Mouse (Mus musculus): ENCODE data around the gene Rtkn2. TPM values are rescaled to one million over a fixed set of nuclear protein-coding genes. Genes with fewer than 3 reads are reported as not detected.
A peak's percentile ranks its signal among the peaks of the same experiment; 100 is the strongest.

Rtkn2 gene
- polyA plus RNA-seq, 1 experiment from 2014 or later, result 11.2 TPM

- H3K9me3 ChIP-seq (replicated peaks; ENCODE audit: control insufficient read depth, low read length), result no peaks in the 10 kb centered on the region
- H3K27me3 ChIP-seq (replicated peaks; ENCODE audit: control insufficient read depth, insufficient read depth, low read length), result no peaks in the 10 kb centered on the region
- no peak for DNase-seq (ENCODE audit: low spot score)
- H3K4me1 ChIP-seq (ENCODE audit: control insufficient read depth, insufficient read depth, low read length), result no peaks in the 10 kb centered on the region
- H3K4me3 ChIP-seq (ENCODE audit: low read depth, low read length), result no peak overlapping the region
- H3K9ac ChIP-seq (ENCODE audit: low read length), result no peak overlapping the region
- no peaks in the 10 kb centered on the region for H3K36me3 ChIP-seq (ENCODE audit: control insufficient read depth, insufficient read depth, low read length)
- ATAC-seq, result no peak
- WGBS, result 93% methylated on average over 4 of the region's 4 CpGs
- no peak overlapping the region for H3K4me2 ChIP-seq (ENCODE audit: low read length)
- H3K27ac ChIP-seq (ENCODE audit: low read depth, low read length), result no peak overlapping the region
These were observed 93.3 kb downstream of the Rtkn2 start for GRCm38 (mm10) chr10:68072626-68073025.

GRCm38 (mm10) chr10:68074291-68074690 is 94.9 kb downstream of the Rtkn2 start:
- ATAC-seq, result no peak
- DNase-seq (ENCODE audit: low spot score), result no peak
- no peak overlapping the region for H3K27ac ChIP-seq (ENCODE audit: low read depth, low read length)

GRCm38 (mm10) chr10:68075181-68075580 is 95.8 kb downstream of the Rtkn2 start:
- no peaks in the 10 kb centered on the region for H3K4me1 ChIP-seq (ENCODE audit: control insufficient read depth, insufficient read depth, low read length)
- no peaks in the 10 kb centered on the region for H3K27me3 ChIP-seq (replicated peaks; ENCODE audit: control insufficient read depth, insufficient read depth, low read length)
- H3K4me3 ChIP-seq (ENCODE audit: low read depth, low read length), result no peak overlapping the region
- WGBS, result 94% methylated on average over 5 of the region's 5 CpGs
- ATAC-seq (no peak), DNase-seq (ENCODE audit: low spot score) (no peak)
- H3K4me2 ChIP-seq (ENCODE audit: low read length), result no peak overlapping the region
- no peak overlapping the region for H3K27ac ChIP-seq (ENCODE audit: low read depth, low read length)
- H3K9ac ChIP-seq (ENCODE audit: low read length), result no peak overlapping the region
- no peaks in the 10 kb centered on the region for H3K36me3 ChIP-seq (ENCODE audit: control insufficient read depth, insufficient read depth, low read length)
- no peaks in the 10 kb centered on the region for H3K9me3 ChIP-seq (replicated peaks; ENCODE audit: control insufficient read depth, low read length)

More at GRCm38 (mm10) chr10:68074291-68074690, 94.9 kb downstream of the Rtkn2 start:
- no peak overlapping the region for H3K4me3 ChIP-seq (ENCODE audit: low read depth, low read length)
- H3K9ac ChIP-seq (ENCODE audit: low read length), result no peak overlapping the region
- no peaks in the 10 kb centered on the region for H3K36me3 ChIP-seq (ENCODE audit: control insufficient read depth, insufficient read depth, low read length)
- WGBS, result 92% methylated on average over 12 of the region's 12 CpGs
- no peaks in the 10 kb centered on the region for H3K9me3 ChIP-seq (replicated peaks; ENCODE audit: control insufficient read depth, low read length)
- H3K4me1 ChIP-seq (ENCODE audit: control insufficient read depth, insufficient read depth, low read length), result no peaks in the 10 kb centered on the region
- H3K27me3 ChIP-seq (replicated peaks; ENCODE audit: control insufficient read depth, insufficient read depth, low read length), result no peaks in the 10 kb centered on the region
- no peak overlapping the region for H3K4me2 ChIP-seq (ENCODE audit: low read length)

GRCm38 (mm10) chr10:68078708-68079107 is 99.3 kb downstream of the Rtkn2 start:
- no peaks in the 10 kb centered on the region for H3K27me3 ChIP-seq (replicated peaks; ENCODE audit: control insufficient read depth, insufficient read depth, low read length)
- no peak overlapping the region for H3K9ac ChIP-seq (ENCODE audit: low read length)
- H3K4me1 ChIP-seq (ENCODE audit: control insufficient read depth, insufficient read depth, low read length), result no peaks in the 10 kb centered on the region
- H3K27ac ChIP-seq (ENCODE audit: low read depth, low read length), result no peak overlapping the region
- 99% methylated on average over 3 of the region's 3 CpGs for WGBS
- no peak for ATAC-seq
- no peaks in the 10 kb centered on the region for H3K36me3 ChIP-seq (ENCODE audit: control insufficient read depth, insufficient read depth, low read length)
- H3K4me2 ChIP-seq (ENCODE audit: low read length), result no peak overlapping the region
- H3K4me3 ChIP-seq (ENCODE audit: low read depth, low read length), result no peak overlapping the region
- DNase-seq (ENCODE audit: low spot score), result no peak
- no peaks in the 10 kb centered on the region for H3K9me3 ChIP-seq (replicated peaks; ENCODE audit: control insufficient read depth, low read length)

GRCm38 (mm10) chr10:68079910-68080670 is 100.7 kb downstream of the Rtkn2 start:
- no peaks in the 10 kb centered on the region for H3K4me1 ChIP-seq (ENCODE audit: control insufficient read depth, insufficient read depth, low read length)
- ATAC-seq, result no peak
- H3K27me3 ChIP-seq (replicated peaks; ENCODE audit: control insufficient read depth, insufficient read depth, low read length), result no peaks in the 10 kb centered on the region
- H3K27ac ChIP-seq (ENCODE audit: low read depth, low read length), result no peak overlapping the region
- WGBS, result 89% methylated on average over 10 of the region's 10 CpGs
- no peak overlapping the region for H3K4me2 ChIP-seq (ENCODE audit: low read length)
- DNase-seq (ENCODE audit: low spot score), result no peak
- H3K36me3 ChIP-seq (ENCODE audit: control insufficient read depth, insufficient read depth, low read length), result no peaks in the 10 kb centered on the region
- H3K9me3 ChIP-seq (replicated peaks; ENCODE audit: control insufficient read depth, low read length), result no peaks in the 10 kb centered on the region
- no peak overlapping the region for H3K4me3 ChIP-seq (ENCODE audit: low read depth, low read length)
- H3K9ac ChIP-seq (ENCODE audit: low read length), result no peak overlapping the region

GRCm38 (mm10) chr10:68081712-68082111 is 102.3 kb downstream of the Rtkn2 start:
- H3K36me3 ChIP-seq (ENCODE audit: control insufficient read depth, insufficient read depth, low read length), result no peaks in the 10 kb centered on the region
- H3K4me2 ChIP-seq (ENCODE audit: low read length), result no peak overlapping the region
- H3K4me3 ChIP-seq (ENCODE audit: low read depth, low read length), result no peak overlapping the region
- no peaks in the 10 kb centered on the region for H3K4me1 ChIP-seq (ENCODE audit: control insufficient read depth, insufficient read depth, low read length)
- 75% methylated on average over 6 of the region's 6 CpGs for WGBS
- ATAC-seq, result no peak
- peak; percentile 16 for DNase-seq (ENCODE audit: low spot score)
- no peak overlapping the region for H3K9ac ChIP-seq (ENCODE audit: low read length)
- H3K9me3 ChIP-seq (replicated peaks; ENCODE audit: control insufficient read depth, low read length), result no peaks in the 10 kb centered on the region
- no peak overlapping the region for H3K27ac ChIP-seq (ENCODE audit: low read depth, low read length)
- H3K27me3 ChIP-seq (replicated peaks; ENCODE audit: control insufficient read depth, insufficient read depth, low read length), result no peaks in the 10 kb centered on the region

GRCm38 (mm10) chr10:68085574-68085973 is 106.2 kb downstream of the Rtkn2 start:
- Histone ChIP-seq H3K36me3 (ENCODE audit: control insufficient read depth, insufficient read depth, low read length) (no peaks in the 10 kb centered on the region), H3K4me2 (ENCODE audit: low read length) (no peak overlapping the region), H3K9me3 (replicated peaks; ENCODE audit: control insufficient read depth, low read length) (no peaks in the 10 kb centered on the region), H3K27ac (ENCODE audit: low read depth, low read length) (no peak overlapping the region), H3K4me3 (ENCODE audit: low read depth, low read length) (no peak overlapping the region), H3K4me1 (ENCODE audit: control insufficient read depth, insufficient read depth, low read length) (no peaks in the 10 kb centered on the region), H3K27me3 (replicated peaks; ENCODE audit: control insufficient read depth, insufficient read depth, low read length) (no peaks in the 10 kb centered on the region), H3K9ac (ENCODE audit: low read length) (no peak overlapping the region)
- ATAC-seq (no peak), DNase-seq (ENCODE audit: low spot score) (no peak)
- 80% methylated on average over 4 of the region's 4 CpGs for WGBS

GRCm38 (mm10) chr10:68086973-68087372 is 107.6 kb downstream of the Rtkn2 start:
- Histone ChIP-seq H3K4me3 (ENCODE audit: low read depth, low read length) (no peak overlapping the region), H3K4me2 (ENCODE audit: low read length) (no peak overlapping the region), H3K27ac (ENCODE audit: low read depth, low read length) (no peak overlapping the region), H3K36me3 (ENCODE audit: control insufficient read depth, insufficient read depth, low read length) (no peaks in the 10 kb centered on the region), H3K9ac (ENCODE audit: low read length) (no peak overlapping the region), H3K27me3 (replicated peaks; ENCODE audit: control insufficient read depth, insufficient read depth, low read length) (no peaks in the 10 kb centered on the region), H3K9me3 (replicated peaks; ENCODE audit: control insufficient read depth, low read length) (no peaks in the 10 kb centered on the region), H3K4me1 (ENCODE audit: control insufficient read depth, insufficient read depth, low read length) (no peaks in the 10 kb centered on the region)
- DNase-seq (ENCODE audit: low spot score), result no peak
- WGBS, result 84% methylated on average over 4 of the region's 4 CpGs
- ATAC-seq, result no peak

GRCm38 (mm10) chr10:68087722-68088121 is 108.4 kb downstream of the Rtkn2 start:
- no peak overlapping the region for H3K9ac ChIP-seq (ENCODE audit: low read length)
- 86% methylated on average over 3 of the region's 3 CpGs for WGBS
- H3K36me3 ChIP-seq (ENCODE audit: control insufficient read depth, insufficient read depth, low read length), result no peaks in the 10 kb centered on the region
- no peak overlapping the region for H3K4me2 ChIP-seq (ENCODE audit: low read length)
- ATAC-seq (no peak), DNase-seq (ENCODE audit: low spot score) (no peak)
- H3K27me3 ChIP-seq (replicated peaks; ENCODE audit: control insufficient read depth, insufficient read depth, low read length), result no peaks in the 10 kb centered on the region
- no peak overlapping the region for H3K4me3 ChIP-seq (ENCODE audit: low read depth, low read length)
- no peak overlapping the region for H3K27ac ChIP-seq (ENCODE audit: low read depth, low read length)
- no peaks in the 10 kb centered on the region for H3K4me1 ChIP-seq (ENCODE audit: control insufficient read depth, insufficient read depth, low read length)
- H3K9me3 ChIP-seq (replicated peaks; ENCODE audit: control insufficient read depth, low read length), result no peaks in the 10 kb centered on the region
